Mouse (Mus musculus): ENCODE data around the gene Gdf15.

- no peak for TF ChIP-seq GATA1 (IDR thresholded peaks at IDR 0.05; ENCODE audit: low read length)
- no peak for TF ChIP-seq TAL1 (IDR thresholded peaks at IDR 0.05; ENCODE audit: low read length)
These were observed 43.1 kb upstream of the Gdf15 start for GRCm38 (mm10) chr8:70675336-70675735.
